Mouse (Mus musculus) limb, embryonic 10.5 days (tissue): Measurements from ENCODE around the gene Nos1ap. TPM values are rescaled to one million over a fixed set of nuclear protein-coding genes. Genes with fewer than 3 reads are reported as not detected.

Experiments used
- DNase-seq: peaks from one replicate; pipeline ENCODE4 v3.0.0-alpha.2; 2017; ENCODE audit warnings: low spot score
- H3K27ac ChIP-seq: fragments of 300-500 bp; sonication (generic); 2 replicates; pipeline ENCODE4 v1.5.1; 2016; ENCODE audit warnings: mild to moderate bottlenecking
- H3K27me3 ChIP-seq: fragments of 300-500 bp; sonication (generic); 2 replicates; pipeline ENCODE4 v1.6.1; 2016; ENCODE audit warnings: low read depth, mild to moderate bottlenecking; ENCODE audit not compliant: poor library complexity, severe bottlenecking
- H3K36me3 ChIP-seq: fragments of 300-500 bp; sonication (generic); 2 replicates; pipeline ENCODE4 v1.6.1; 2016; ENCODE audit warnings: mild to moderate bottlenecking, moderate library complexity
- H3K4me1 ChIP-seq: fragments of 300-500 bp; sonication (generic); 2 replicates; pipeline ENCODE4 v1.6.1; 2016
- H3K4me3 ChIP-seq: fragments of 300-500 bp; sonication (generic); 2 replicates; pipeline ENCODE4 v1.5.1; 2016; ENCODE audit warnings: mild to moderate bottlenecking, moderate library complexity
- H3K9me3 ChIP-seq: fragments of 300-500 bp; sonication (generic); replicated peaks from 2 replicates; pipeline ENCODE4 v1.6.1; 2016; ENCODE audit warnings: mild to moderate bottlenecking
- WGBS: fragments of 180-500 bp; shearing (Covaris S2); methylation state at CpG from one replicate; pipeline ENCODE4 v1.1.7; 2016; 5-methylcytosine and 5-hydroxymethylcytosine counted together
- polyA plus RNA-seq: library from polyadenylated mRNA; unstranded; fragments of >200 nt; fragmentation: Nextera tagmentation; extraction: Ambion mirVana; gene quantifications from 2 replicates; pipeline ENCODE4 v1.2.1, GENCODE M21; 2016

The Nos1ap gene
- polyA plus RNA-seq, 1 experiment from 2014 or later, result 5.1 TPM

- 94% methylated on average over 1 of the region's 1 CpGs for WGBS
- DNase-seq, result no peak
- Histone ChIP-seq H3K36me3 (no peaks in the 10 kb centered on the region), H3K9me3 (no peaks in the 10 kb centered on the region), H3K27ac (no peak overlapping the region), H3K27me3 (no peaks in the 10 kb centered on the region), H3K4me1 (no peaks in the 10 kb centered on the region), H3K4me3 (no peak overlapping the region)
Measured at GRCm38 (mm10) chr1:170324312-170324711, 265.3 kb downstream of the Nos1ap start.

- no peaks in the 10 kb centered on the region for H3K4me1 ChIP-seq
- H3K27ac ChIP-seq, result no peak overlapping the region
- H3K36me3 ChIP-seq, result no peaks in the 10 kb centered on the region
- DNase-seq, result no peak
- 90% methylated on average over 10 of the region's 10 CpGs for WGBS
- H3K4me3 ChIP-seq, result no peak overlapping the region
- H3K9me3 ChIP-seq, result no peaks in the 10 kb centered on the region
- H3K27me3 ChIP-seq, result no peaks in the 10 kb centered on the region
Measured at GRCm38 (mm10) chr1:170323001-170323400, 266.7 kb downstream of the Nos1ap start.

GRCm38 (mm10) chr1:170322046-170322445 is 267.6 kb downstream of the Nos1ap start:
- DNase-seq, result no peak
- H3K4me3 ChIP-seq, result no peak overlapping the region
- no peaks in the 10 kb centered on the region for H3K4me1 ChIP-seq
- no peaks in the 10 kb centered on the region for H3K9me3 ChIP-seq
- H3K27ac ChIP-seq, result no peak overlapping the region
- 82% methylated on average over 2 of the region's 2 CpGs for WGBS
- H3K36me3 ChIP-seq, result no peaks in the 10 kb centered on the region
- no peaks in the 10 kb centered on the region for H3K27me3 ChIP-seq

- Histone ChIP-seq H3K4me3 (no peak overlapping the region), H3K4me1 (peaks cover 3% of the 10 kb centered on the region; the same call in 1 of the 2 replicates), H3K27me3 (no peaks in the 10 kb centered on the region), H3K27ac (no peak overlapping the region), H3K36me3 (no peaks in the 10 kb centered on the region), H3K9me3 (no peaks in the 10 kb centered on the region)
- WGBS, result 84% methylated on average over 6 of the region's 6 CpGs
- DNase-seq, result no peak
Measured at GRCm38 (mm10) chr1:170311431-170311830, 278.2 kb downstream of the Nos1ap start.

GRCm38 (mm10) chr1:170308503-170308902 is 281.2 kb downstream of the Nos1ap start, which contains the start of gene Spata46:
TSS of gene Spata46 (plus strand) at chr1:170308803.
- no peaks in the 10 kb centered on the region for H3K9me3 ChIP-seq
- no peaks in the 10 kb centered on the region for H3K36me3 ChIP-seq
- H3K27me3 ChIP-seq, result no peaks in the 10 kb centered on the region
- no peak for DNase-seq
- no peak within 1 kb of the TSS for H3K4me3 ChIP-seq
- H3K27ac ChIP-seq, result no peak within 1 kb of the TSS
- peaks cover 3% of the 10 kb centered on the region; the same call in 1 of the 2 replicates for H3K4me1 ChIP-seq
- 83% methylated on average over 4 of the region's 4 CpGs for WGBS

- 91% methylated on average over 4 of the region's 4 CpGs for WGBS
- H3K36me3 ChIP-seq, result no peaks in the 10 kb centered on the region
- DNase-seq, result no peak
- no peak within 1 kb of the TSS for H3K27ac ChIP-seq
- H3K4me3 ChIP-seq, result no peak within 1 kb of the TSS
- H3K4me1 ChIP-seq, result no peaks in the 10 kb centered on the region
- no peaks in the 10 kb centered on the region for H3K27me3 ChIP-seq
- no peaks in the 10 kb centered on the region for H3K9me3 ChIP-seq
Measured at GRCm38 (mm10) chr1:170306232-170306631, 283.4 kb downstream of the Nos1ap start, which contains the start of gene Gm7694. TSS of gene Gm7694 (minus strand) at chr1:170306332.

GRCm38 (mm10) chr1:170305002-170305401 is 284.7 kb downstream of the Nos1ap start:
- DNase-seq, result no peak
- no peaks in the 10 kb centered on the region for H3K4me1 ChIP-seq
- no peaks in the 10 kb centered on the region for H3K27me3 ChIP-seq
- no peak overlapping the region for H3K27ac ChIP-seq
- no peak overlapping the region for H3K4me3 ChIP-seq
- 93% methylated on average over 10 of the region's 10 CpGs for WGBS
- H3K36me3 ChIP-seq, result no peaks in the 10 kb centered on the region
- H3K9me3 ChIP-seq, result no peaks in the 10 kb centered on the region

GRCm38 (mm10) chr1:170303103-170303502 is 286.6 kb downstream of the Nos1ap start:
- no peaks in the 10 kb centered on the region for H3K9me3 ChIP-seq
- 67% methylated on average over 6 of the region's 6 CpGs for WGBS
- no peak overlapping the region for H3K27ac ChIP-seq
- H3K4me3 ChIP-seq, result no peak overlapping the region
- no peaks in the 10 kb centered on the region for H3K4me1 ChIP-seq
- no peak for DNase-seq
- H3K27me3 ChIP-seq, result no peaks in the 10 kb centered on the region
- no peaks in the 10 kb centered on the region for H3K36me3 ChIP-seq

GRCm38 (mm10) chr1:170302456-170302855 is 287.2 kb downstream of the Nos1ap start:
- Histone ChIP-seq H3K27ac (no peak overlapping the region), H3K36me3 (no peaks in the 10 kb centered on the region), H3K4me3 (no peak overlapping the region), H3K9me3 (no peaks in the 10 kb centered on the region), H3K4me1 (no peaks in the 10 kb centered on the region), H3K27me3 (no peaks in the 10 kb centered on the region)
- WGBS, result 76% methylated on average over 6 of the region's 6 CpGs
- DNase-seq, result no peak

- Histone ChIP-seq H3K27ac (no peak overlapping the region), H3K9me3 (no peaks in the 10 kb centered on the region), H3K4me3 (no peak overlapping the region), H3K4me1 (no peaks in the 10 kb centered on the region), H3K36me3 (no peaks in the 10 kb centered on the region), H3K27me3 (no peaks in the 10 kb centered on the region)
- WGBS, result 97% methylated on average over 9 of the region's 9 CpGs
- no peak for DNase-seq
Measured at GRCm38 (mm10) chr1:170301686-170302085, 288.0 kb downstream of the Nos1ap start.

- no peak for DNase-seq
- no peaks in the 10 kb centered on the region for H3K27me3 ChIP-seq
- no peaks in the 10 kb centered on the region for H3K36me3 ChIP-seq
- no peak overlapping the region for H3K4me3 ChIP-seq
- no peaks in the 10 kb centered on the region for H3K4me1 ChIP-seq
- 77% methylated on average over 4 of the region's 4 CpGs for WGBS
- no peaks in the 10 kb centered on the region for H3K9me3 ChIP-seq
- no peak overlapping the region for H3K27ac ChIP-seq
Measured at GRCm38 (mm10) chr1:170299496-170299895, 290.2 kb downstream of the Nos1ap start.

GRCm38 (mm10) chr1:170294786-170295570 is 294.7 kb downstream of the Nos1ap start:
- no peak for DNase-seq
- H3K27me3 ChIP-seq, result no peaks in the 10 kb centered on the region
- no peak overlapping the region for H3K27ac ChIP-seq
- H3K4me3 ChIP-seq, result no peak overlapping the region
- WGBS, result 85% methylated on average over 15 of the region's 15 CpGs
- no peaks in the 10 kb centered on the region for H3K36me3 ChIP-seq
- no peaks in the 10 kb centered on the region for H3K4me1 ChIP-seq
- no peaks in the 10 kb centered on the region for H3K9me3 ChIP-seq

GRCm38 (mm10) chr1:170293257-170293656 is 296.4 kb downstream of the Nos1ap start:
- no peaks in the 10 kb centered on the region for H3K36me3 ChIP-seq
- no peaks in the 10 kb centered on the region for H3K9me3 ChIP-seq
- no peak overlapping the region for H3K27ac ChIP-seq
- no peak overlapping the region for H3K4me3 ChIP-seq
- H3K27me3 ChIP-seq, result no peaks in the 10 kb centered on the region
- DNase-seq, result peak; percentile 18
- H3K4me1 ChIP-seq, result no peaks in the 10 kb centered on the region
- 89% methylated on average over 5 of the region's 5 CpGs for WGBS
